Mouse (Mus musculus): Measurements from ENCODE around the gene Iqcj. TPM values are rescaled to one million over a fixed set of nuclear protein-coding genes. Genes with fewer than 3 reads are reported as not detected.

Iqcj gene
- not detected in 2 replicates for polyA plus RNA-seq (2016; fragmentation: Nextera tagmentation; extraction: Ambion mirVana)

DNA sequence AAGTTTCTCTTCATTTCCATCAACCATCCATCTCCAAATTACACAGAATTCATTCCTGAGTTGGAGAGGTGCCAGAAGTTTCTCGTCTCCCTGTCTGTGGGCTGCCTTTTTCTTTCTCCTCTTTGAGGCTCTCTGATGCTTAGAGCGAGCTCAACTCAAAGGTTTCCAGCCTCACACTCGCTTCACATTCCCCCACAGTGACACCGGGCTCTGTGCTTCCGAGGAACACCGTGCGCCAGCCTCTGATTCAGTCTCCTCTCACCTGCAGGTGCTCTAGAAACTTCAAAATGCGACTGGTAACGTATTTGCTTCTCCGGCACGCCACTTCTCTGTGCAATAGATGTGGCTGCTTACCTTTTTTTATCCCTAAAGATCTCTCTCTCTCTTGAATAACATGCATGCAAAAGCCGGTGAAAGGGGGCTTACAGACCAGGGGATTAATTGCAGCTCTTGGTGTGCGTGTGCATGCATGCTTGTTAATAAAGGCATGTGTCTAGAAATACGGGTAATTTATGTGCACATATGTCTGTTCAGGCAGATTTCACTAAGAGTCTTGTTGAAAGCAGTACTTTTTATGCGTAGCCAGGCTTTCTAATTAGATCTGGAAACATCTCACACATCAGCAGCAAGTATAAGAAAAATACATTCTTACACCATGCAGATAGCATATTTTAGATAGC lies at the start of gene Iqcj, which contains the start of gene Iqschfp:
Iqcj (plus strand) TSS at position 195 of the 680 bp plus-strand sequence.
Iqschfp (plus strand) TSS at position 207 of the 680 bp plus-strand sequence.
- no peak for DNase-seq (ENCODE audit: low spot score)
- Histone ChIP-seq H3K27me3 (ENCODE audit: insufficient read depth, poor library complexity, severe bottlenecking) (no peaks in the 10 kb centered on the region), H3K9me3 (no peaks in the 10 kb centered on the region), H3K4me1 (no peaks in the 10 kb centered on the region), H3K36me3 (no peaks in the 10 kb centered on the region), H3K4me3 (no peak within 1 kb of the TSS), H3K27ac (no peak within 1 kb of the TSS)
- WGBS, result 76% methylated on average over 15 of the region's 15 CpGs

- no peak overlapping the region for H3K4me3 ChIP-seq
- H3K36me3 ChIP-seq, result no peaks in the 10 kb centered on the region
- no peaks in the 10 kb centered on the region for H3K4me1 ChIP-seq
- WGBS, result 90% methylated on average over 5 of the region's 5 CpGs
- H3K9me3 ChIP-seq, result no peaks in the 10 kb centered on the region
- H3K27me3 ChIP-seq (ENCODE audit: insufficient read depth, poor library complexity, severe bottlenecking), result no peaks in the 10 kb centered on the region
- no peak for DNase-seq (ENCODE audit: low spot score)
- H3K27ac ChIP-seq, result no peak overlapping the region
Measured at GRCm38 (mm10) chr3:67852397-67852796, 39.6 kb upstream of the Iqcj start.

- no peak overlapping the region for H3K4me3 ChIP-seq
- H3K36me3 ChIP-seq, result no peaks in the 10 kb centered on the region
- H3K27me3 ChIP-seq (ENCODE audit: insufficient read depth, poor library complexity, severe bottlenecking), result no peaks in the 10 kb centered on the region
- H3K4me1 ChIP-seq, result no peaks in the 10 kb centered on the region
- no peak for DNase-seq (ENCODE audit: low spot score)
- WGBS, result 86% methylated on average over 3 of the region's 3 CpGs
- H3K27ac ChIP-seq, result no peak overlapping the region
- no peaks in the 10 kb centered on the region for H3K9me3 ChIP-seq
Measured at GRCm38 (mm10) chr3:67861524-67861923, 30.5 kb upstream of the Iqcj start.

GRCm38 (mm10) chr3:67867420-67868065 lies 24.5 kb upstream of the Iqcj start:
- no peak for DNase-seq (ENCODE audit: low spot score)
- no peak overlapping the region for H3K27ac ChIP-seq
- H3K9me3 ChIP-seq, result no peaks in the 10 kb centered on the region
- no peaks in the 10 kb centered on the region for H3K4me1 ChIP-seq
- no peak overlapping the region for H3K4me3 ChIP-seq
- no peaks in the 10 kb centered on the region for H3K36me3 ChIP-seq
- H3K27me3 ChIP-seq (ENCODE audit: insufficient read depth, poor library complexity, severe bottlenecking), result no peaks in the 10 kb centered on the region
- WGBS, result 83% methylated on average over 13 of the region's 13 CpGs

DNA sequence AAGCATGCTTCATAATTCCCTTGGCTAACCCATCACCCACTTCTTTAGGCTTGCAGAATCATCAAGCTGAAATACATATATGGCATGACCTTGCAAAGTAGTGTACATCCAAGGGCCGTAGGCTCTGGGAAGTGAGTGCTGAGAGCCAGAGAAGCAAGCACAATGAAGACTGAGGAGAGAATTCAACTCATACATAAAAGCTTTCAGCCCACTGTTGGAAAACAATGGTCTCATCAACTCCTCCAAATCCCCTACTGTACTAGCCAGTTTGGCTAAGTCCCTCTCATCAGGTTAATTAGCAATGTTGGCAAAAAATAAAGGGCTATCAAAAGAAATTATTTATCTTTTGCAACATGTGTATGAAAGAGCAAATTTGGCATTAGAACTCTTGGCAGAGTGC lies 22.6 kb upstream of the Iqcj start:
- H3K9me3 ChIP-seq, result no peaks in the 10 kb centered on the region
- no peak for DNase-seq (ENCODE audit: low spot score)
- no peaks in the 10 kb centered on the region for H3K27me3 ChIP-seq (ENCODE audit: insufficient read depth, poor library complexity, severe bottlenecking)
- H3K27ac ChIP-seq, result no peak overlapping the region
- H3K36me3 ChIP-seq, result no peaks in the 10 kb centered on the region
- no peak overlapping the region for H3K4me3 ChIP-seq
- no peaks in the 10 kb centered on the region for H3K4me1 ChIP-seq
- WGBS, result 86% methylated on average over 1 of the region's 1 CpGs

- Histone ChIP-seq H3K27ac (no peak overlapping the region), H3K27me3 (ENCODE audit: insufficient read depth, poor library complexity, severe bottlenecking) (no peaks in the 10 kb centered on the region), H3K4me3 (no peak overlapping the region), H3K4me1 (no peaks in the 10 kb centered on the region), H3K36me3 (no peaks in the 10 kb centered on the region), H3K9me3 (no peaks in the 10 kb centered on the region)
- DNase-seq (ENCODE audit: low spot score), result no peak
- WGBS, result 68% methylated on average over 4 of the region's 4 CpGs
Measured at GRCm38 (mm10) chr3:67877253-67877652, 14.8 kb upstream of the Iqcj start.

- Histone ChIP-seq H3K9me3 (no peaks in the 10 kb centered on the region), H3K4me1 (no peaks in the 10 kb centered on the region), H3K27ac (no peak overlapping the region), H3K27me3 (ENCODE audit: insufficient read depth, poor library complexity, severe bottlenecking) (no peaks in the 10 kb centered on the region), H3K4me3 (no peak overlapping the region), H3K36me3 (no peaks in the 10 kb centered on the region)
- no peak for DNase-seq (ENCODE audit: low spot score)
- WGBS, result 77% methylated on average over 3 of the region's 3 CpGs
Measured at GRCm38 (mm10) chr3:67884335-67884734, 7.7 kb upstream of the Iqcj start.

DNA sequence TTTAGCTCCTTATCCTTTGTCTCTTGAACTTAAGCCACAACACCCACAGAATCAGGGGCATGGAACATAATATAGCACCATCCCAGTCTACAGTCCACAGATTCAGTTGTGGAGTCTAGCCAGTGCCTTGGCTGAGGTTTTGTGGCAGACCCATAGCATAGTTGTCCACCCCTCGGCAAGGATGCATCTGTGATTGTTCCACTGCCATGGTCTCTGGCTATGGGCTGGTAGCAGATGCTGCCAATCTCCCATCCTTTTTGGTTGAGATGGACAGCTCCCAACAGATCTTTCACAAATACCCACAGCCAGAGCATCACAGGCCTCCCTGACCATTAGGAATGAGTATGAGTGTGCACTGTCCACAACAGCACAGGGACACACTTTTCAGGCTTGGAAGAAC lies 5.8 kb upstream of the Iqcj start:
- WGBS, result 76% methylated on average over 1 of the region's 1 CpGs

GRCm38 (mm10) chr3:67887251-67887650 lies 4.8 kb upstream of the Iqcj start:
- Histone ChIP-seq H3K27me3 (ENCODE audit: insufficient read depth, poor library complexity, severe bottlenecking) (no peaks in the 10 kb centered on the region), H3K27ac (no peak overlapping the region), H3K4me3 (no peak overlapping the region), H3K9me3 (no peaks in the 10 kb centered on the region), H3K4me1 (no peaks in the 10 kb centered on the region), H3K36me3 (no peaks in the 10 kb centered on the region)
- no peak for DNase-seq (ENCODE audit: low spot score)

More for the DNA sequence above, 5.8 kb upstream of the Iqcj start:
- no peak overlapping the region for H3K27ac ChIP-seq
- no peaks in the 10 kb centered on the region for H3K4me1 ChIP-seq
- H3K36me3 ChIP-seq, result no peaks in the 10 kb centered on the region
- DNase-seq (ENCODE audit: low spot score), result no peak
- no peaks in the 10 kb centered on the region for H3K9me3 ChIP-seq
- no peak overlapping the region for H3K4me3 ChIP-seq
- H3K27me3 ChIP-seq (ENCODE audit: insufficient read depth, poor library complexity, severe bottlenecking), result no peaks in the 10 kb centered on the region

GRCm38 (mm10) chr3:67892768-67893167 lies 748 bp downstream of the Iqcj start:
- WGBS, result 86% methylated on average over 10 of the region's 10 CpGs
- no peak for DNase-seq (ENCODE audit: low spot score)
- Histone ChIP-seq H3K27ac (no peak overlapping the region), H3K27me3 (ENCODE audit: insufficient read depth, poor library complexity, severe bottlenecking) (no peaks in the 10 kb centered on the region), H3K4me1 (no peaks in the 10 kb centered on the region), H3K36me3 (no peaks in the 10 kb centered on the region), H3K9me3 (no peaks in the 10 kb centered on the region), H3K4me3 (no peak overlapping the region)

- no peak for DNase-seq (ENCODE audit: low spot score)
- no peak overlapping the region for H3K4me3 ChIP-seq
- no peak overlapping the region for H3K27ac ChIP-seq
- H3K27me3 ChIP-seq (ENCODE audit: insufficient read depth, poor library complexity, severe bottlenecking), result no peaks in the 10 kb centered on the region
- WGBS, result 77% methylated on average over 4 of the region's 4 CpGs
- H3K4me1 ChIP-seq, result no peaks in the 10 kb centered on the region
- no peaks in the 10 kb centered on the region for H3K36me3 ChIP-seq
- H3K9me3 ChIP-seq, result no peaks in the 10 kb centered on the region
Measured at GRCm38 (mm10) chr3:67902517-67902916, 10.5 kb downstream of the Iqcj start.

GRCm38 (mm10) chr3:67908586-67908985 lies 16.6 kb downstream of the Iqcj start:
- no peaks in the 10 kb centered on the region for H3K4me1 ChIP-seq
- no peak overlapping the region for H3K4me3 ChIP-seq
- H3K27ac ChIP-seq, result no peak overlapping the region
- no peak for DNase-seq (ENCODE audit: low spot score)
- H3K27me3 ChIP-seq (ENCODE audit: insufficient read depth, poor library complexity, severe bottlenecking), result no peaks in the 10 kb centered on the region
- WGBS, result 84% methylated on average over 2 of the region's 2 CpGs
- H3K9me3 ChIP-seq, result no peaks in the 10 kb centered on the region
- H3K36me3 ChIP-seq, result no peaks in the 10 kb centered on the region

DNA sequence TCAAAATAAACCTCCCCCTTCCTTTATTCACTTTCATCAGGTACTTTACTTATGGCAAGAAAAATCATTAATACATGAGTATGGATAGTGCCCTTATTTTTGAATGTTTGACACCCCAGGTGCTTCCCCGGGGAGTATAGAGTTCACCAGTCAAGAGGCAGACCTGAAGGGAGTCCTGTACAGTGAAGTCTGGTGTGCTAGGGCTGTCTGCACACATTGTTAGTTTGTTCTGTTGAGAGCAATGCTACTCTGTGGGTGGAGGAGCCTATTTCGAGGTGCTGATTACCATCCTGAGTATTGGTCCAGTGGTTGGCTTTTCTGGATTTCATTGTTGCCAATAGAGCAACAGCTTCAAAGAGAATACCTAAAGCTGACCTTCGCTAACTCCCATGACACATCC lies 26.1 kb downstream of the Iqcj start:
- Histone ChIP-seq H3K27ac (no peak overlapping the region), H3K36me3 (no peaks in the 10 kb centered on the region), H3K27me3 (ENCODE audit: insufficient read depth, poor library complexity, severe bottlenecking) (no peaks in the 10 kb centered on the region), H3K9me3 (no peaks in the 10 kb centered on the region), H3K4me3 (no peak overlapping the region), H3K4me1 (no peaks in the 10 kb centered on the region)
- DNase-seq (ENCODE audit: low spot score), result no peak
- WGBS, result 79% methylated on average over 3 of the region's 3 CpGs

All from heart, embryonic 10.5 days (tissue).